Mouse (Mus musculus): ENCODE results near the gene Polr2f. TPM values are rescaled to one million over a fixed set of nuclear protein-coding genes. Genes with fewer than 3 reads are reported as not detected.

Gene Polr2f
- 10 to 100 TPM; 23.0 to 24.9 TPM for total RNA-seq (2023)

GRCm38 (mm10) chr15:79140866-79141565, at the start of gene Polr2f, which contains the start of gene 1700088E04Rik:
Gene Polr2f (plus strand): TSS chr15:79141009.
Gene 1700088E04Rik (minus strand): TSS chr15:79141253.

GRCm38 (mm10) chr15:79108421-79109320, 32.1 kb upstream of the Polr2f start, which contains the start of gene Micall1:
Gene Micall1 (plus strand): TSS chr15:79108898.

GRCm38 (mm10) chr15:79165140-79165539, 24.3 kb downstream of the Polr2f start, which contains the start of gene Sox10:
Gene Sox10 (minus strand): TSS chr15:79165240.

Other genes starting within 250 kb of the Polr2f start
- gene Gm49510, start 241.3 kb upstream of the Polr2f start, total RNA-seq (2023): not detected
- 10 to 100 TPM; 78.9 to 85.5 TPM for gene Sh3bp1, start 241.2 kb upstream of the Polr2f start, total RNA-seq (2023)
- gene Pdxp, start 227.1 kb upstream of the Polr2f start, total RNA-seq (2023): 1 to 10 TPM; 1.8 TPM
- 100 to 1,000 TPM; 190 to 293 TPM for gene Lgals1, start 214.3 kb upstream of the Polr2f start, total RNA-seq (2023)
- gene Nol12, start 206.1 kb upstream of the Polr2f start, total RNA-seq (2023): 10 to 100 TPM; 16.7 to 22.5 TPM
- gene Triobp, start 193.3 kb upstream of the Polr2f start, total RNA-seq (2023): 100 to 1,000 TPM; 163 to 195 TPM
- 10 to 100 TPM; 20.2 to 25.9 TPM for gene H1f0, start 112.6 kb upstream of the Polr2f start, total RNA-seq (2023)
- not detected for gene Galr3, start 99.1 kb upstream of the Polr2f start, total RNA-seq (2023)
- gene Ankrd54, start 78.1 kb upstream of the Polr2f start, total RNA-seq (2023): 10 to 100 TPM; 17.2 to 18.7 TPM
- 10 to 100 TPM; 60.8 to 68.5 TPM for gene Eif3l, start 65.8 kb upstream of the Polr2f start, total RNA-seq (2023)
- 10 to 100 TPM; 13.8 to 14.1 TPM for gene Micall1, start 32.1 kb upstream of the Polr2f start, total RNA-seq (2023)
- gene 1700088E04Rik, start 244 bp downstream of the Polr2f start, total RNA-seq (2023): not detected
- gene Sox10, start 24.2 kb downstream of the Polr2f start, total RNA-seq (2023): not detected
- 1 to 10 TPM; 5.8 to 7.4 TPM for gene Pick1, start 88.2 kb downstream of the Polr2f start, total RNA-seq (2023)
- under 1 TPM; 0.16 to 0.18 TPM for gene Gm49486, start 88.4 kb downstream of the Polr2f start, total RNA-seq (2023)
- not detected for gene Slc16a8, start 113.8 kb downstream of the Polr2f start, total RNA-seq (2023)
- not detected for gene Baiap2l2, start 144.5 kb downstream of the Polr2f start, total RNA-seq (2023)
- 1 to 10 TPM; 5.4 to 8.4 TPM for gene Pla2g6, start 187.4 kb downstream of the Polr2f start, total RNA-seq (2023)
- 10 to 100 TPM; 12.0 to 15.1 TPM for gene Maff, start 205.6 kb downstream of the Polr2f start, total RNA-seq (2023)